Mouse (Mus musculus) 3T3-L1 (cell line): Measurements from ENCODE around the gene Hectd4.
"Not testable (repeated sequence)": the region's sequence is repeated elsewhere in the genome, so short reads cannot be mapped to it uniquely, and the experiment has no call there.

Experiments used
- DNase-seq: peaks from one replicate; pipeline ENCODE4 v3.0.0-alpha.2; 2015; ENCODE audit warnings: low read depth, low spot score

Hectd4 gene

DNA sequence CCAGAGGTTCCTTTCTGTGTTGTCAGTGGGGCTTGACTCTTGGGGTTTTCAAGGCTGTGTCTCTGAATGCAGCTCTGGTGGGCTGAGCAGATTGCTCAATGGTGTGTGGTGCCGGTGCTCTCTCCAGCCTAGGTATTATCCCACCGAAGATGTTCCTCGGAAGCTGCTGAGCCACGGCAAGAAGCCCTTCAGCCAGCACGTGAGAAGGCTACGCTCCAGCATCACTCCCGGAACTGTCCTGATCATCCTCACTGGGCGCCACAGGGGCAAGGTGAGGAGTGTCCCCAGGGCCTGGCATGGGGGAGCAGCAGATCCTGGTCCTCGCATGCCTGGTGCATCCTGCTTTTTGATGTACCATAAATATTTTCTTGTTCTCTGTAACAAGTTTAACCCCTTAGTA lies 13.5 kb upstream of the Hectd4 start:
- no peak for DNase-seq

GRCm38 (mm10) chr5:121206984-121207383 lies 13.0 kb upstream of the Hectd4 start:
- DNase-seq, result no peak

DNA sequence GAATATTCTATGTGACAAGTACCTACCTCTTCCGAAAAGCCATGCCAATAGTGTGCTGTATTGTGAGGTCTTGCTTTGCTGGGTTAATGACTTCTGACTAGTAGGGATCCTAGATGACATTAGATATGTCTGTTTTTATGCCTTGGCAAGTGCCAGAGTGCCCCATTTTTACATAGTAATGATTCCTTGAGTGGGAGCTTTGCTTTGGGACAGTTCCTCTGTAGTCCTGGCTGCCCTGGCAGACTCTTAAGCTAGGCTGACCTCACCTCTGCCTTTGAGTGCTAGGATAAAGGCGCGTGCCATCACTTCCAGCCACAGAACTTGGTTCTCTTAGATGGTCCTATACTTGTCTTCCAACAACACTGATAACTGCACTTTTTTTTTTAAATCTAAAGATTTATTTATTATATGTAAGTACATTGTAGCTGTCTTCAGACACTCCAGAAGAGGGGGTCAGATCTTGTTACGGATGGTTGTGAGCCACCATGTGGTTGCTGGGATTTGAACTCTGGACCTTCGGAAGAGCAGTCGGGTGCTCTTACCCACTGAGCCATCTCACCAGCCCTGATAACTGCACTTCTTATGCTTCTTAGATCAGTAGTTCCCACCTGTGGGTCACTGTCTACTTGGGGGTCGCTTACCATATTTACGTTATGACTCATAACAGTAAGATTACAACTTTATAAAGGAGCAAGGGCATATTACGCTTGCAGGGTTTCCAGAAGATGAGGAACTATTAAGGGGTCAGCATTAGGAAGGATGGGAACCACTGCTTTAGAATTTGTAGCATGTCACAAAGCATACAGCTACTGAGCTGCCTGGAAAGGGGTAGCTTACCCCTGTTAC lies 10.0 kb upstream of the Hectd4 start:
- DNase-seq, result no peak

- DNase-seq, result peak; percentile 40
Measured at GRCm38 (mm10) chr5:121210601-121210924, 9.5 kb upstream of the Hectd4 start.

GRCm38 (mm10) chr5:121212108-121212507 lies 7.9 kb upstream of the Hectd4 start:
- no peak for DNase-seq

- DNase-seq, result no peak
Measured at GRCm38 (mm10) chr5:121214707-121215106, 5.3 kb upstream of the Hectd4 start.

DNA sequence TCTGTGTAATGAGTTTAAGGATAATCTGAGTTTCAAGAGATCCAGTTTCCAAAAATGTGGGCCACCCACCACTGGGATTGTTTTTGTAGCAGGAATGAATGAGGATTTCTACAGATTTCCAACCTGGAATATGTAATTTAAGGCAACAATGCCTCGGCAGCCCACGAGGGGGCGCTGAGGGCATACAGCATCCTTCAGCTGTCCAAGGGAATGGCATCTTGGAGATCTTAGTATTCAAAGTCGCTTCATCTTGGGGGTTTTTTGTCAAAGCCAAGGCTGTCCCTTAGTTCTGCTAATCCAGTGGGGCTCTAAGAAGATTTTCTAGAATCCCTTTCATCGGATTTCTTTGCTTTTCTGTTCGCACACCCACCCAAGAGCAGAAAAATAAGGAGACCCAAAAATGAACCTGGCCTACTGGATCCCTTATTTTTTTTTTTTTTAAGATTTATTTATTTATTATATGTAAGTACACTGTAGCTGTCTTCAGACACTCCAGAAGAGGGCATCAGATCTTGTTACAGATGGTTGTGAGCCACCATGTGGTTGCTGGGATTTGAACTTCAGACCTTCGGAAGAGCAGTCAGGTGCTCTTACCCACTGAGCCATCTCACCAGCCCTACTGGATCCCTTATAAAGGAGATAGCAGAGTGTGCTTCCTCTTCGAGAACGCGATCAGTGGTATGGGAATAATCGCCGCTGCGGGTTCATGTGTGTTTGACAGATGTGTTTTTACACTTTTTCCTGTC lies 4.5 kb upstream of the Hectd4 start:
- DNase-seq, result peak; percentile 89

- no peak for DNase-seq
Measured at GRCm38 (mm10) chr5:121216126-121216446, 3.9 kb upstream of the Hectd4 start.

DNA sequence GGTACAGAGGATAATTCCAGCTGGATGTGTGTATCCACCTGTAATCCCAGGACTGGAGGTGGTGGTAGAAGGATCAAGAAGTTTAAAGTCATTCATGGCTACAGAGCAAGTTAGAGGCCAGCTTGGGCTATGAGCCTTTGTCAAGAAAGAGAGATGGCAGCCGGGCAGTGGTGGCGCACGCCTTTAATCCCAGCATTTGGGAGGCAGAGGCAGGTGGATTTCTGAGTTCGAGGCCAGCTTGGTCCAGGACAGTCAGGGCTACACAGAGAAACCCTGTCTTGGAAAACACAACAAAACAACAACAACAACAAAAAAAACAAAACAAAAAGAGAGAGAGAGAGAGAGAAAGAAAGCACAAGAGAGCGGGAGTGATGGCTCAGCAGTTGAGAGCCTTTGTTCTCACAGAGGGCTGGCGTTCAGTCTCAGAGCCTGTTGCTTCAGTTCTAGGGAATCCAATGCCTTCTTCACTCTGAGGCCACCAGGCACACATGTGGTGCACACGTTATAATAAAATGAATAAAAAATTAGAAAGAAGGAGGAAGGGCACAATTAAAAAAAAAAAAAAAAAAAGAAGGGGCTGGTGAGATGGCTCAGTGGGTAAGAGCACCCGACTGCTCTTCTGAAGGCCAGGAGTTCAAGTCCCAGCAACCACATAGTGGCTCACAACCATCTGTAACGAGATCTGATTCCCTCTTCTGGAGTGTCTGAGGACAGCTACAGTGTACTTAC lies 3.3 kb upstream of the Hectd4 start:
- DNase-seq, result not testable (repeated sequence)

DNA sequence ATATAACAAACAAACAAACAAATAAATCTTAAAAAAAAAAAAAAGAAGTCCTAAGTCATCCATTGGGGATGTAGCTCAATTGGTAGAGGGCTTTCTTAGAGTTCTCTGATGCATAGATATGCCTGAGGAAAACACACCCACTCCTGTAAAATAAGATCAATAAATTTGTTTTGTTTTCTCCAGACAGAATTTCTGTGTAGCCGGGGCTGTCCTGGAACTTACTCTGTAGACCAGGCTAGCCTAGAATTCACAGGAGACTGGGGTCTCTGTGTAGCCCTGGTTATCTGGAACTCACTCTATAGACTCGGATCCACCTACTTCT lies 2.7 kb upstream of the Hectd4 start:
- no peak for DNase-seq

GRCm38 (mm10) chr5:121219190-121219589 lies 829 bp upstream of the Hectd4 start:
- peak; percentile 35 for DNase-seq

- peak; percentile 29 for DNase-seq
Measured at GRCm38 (mm10) chr5:121220732-121221301, 798 bp downstream of the Hectd4 start.

GRCm38 (mm10) chr5:121221328-121221850 lies 1.4 kb downstream of the Hectd4 start:
- DNase-seq, result no peak

GRCm38 (mm10) chr5:121224020-121224419 lies 4.0 kb downstream of the Hectd4 start:
- not testable (repeated sequence) for DNase-seq

GRCm38 (mm10) chr5:121224856-121225255 lies 4.8 kb downstream of the Hectd4 start:
- no peak for DNase-seq

DNA sequence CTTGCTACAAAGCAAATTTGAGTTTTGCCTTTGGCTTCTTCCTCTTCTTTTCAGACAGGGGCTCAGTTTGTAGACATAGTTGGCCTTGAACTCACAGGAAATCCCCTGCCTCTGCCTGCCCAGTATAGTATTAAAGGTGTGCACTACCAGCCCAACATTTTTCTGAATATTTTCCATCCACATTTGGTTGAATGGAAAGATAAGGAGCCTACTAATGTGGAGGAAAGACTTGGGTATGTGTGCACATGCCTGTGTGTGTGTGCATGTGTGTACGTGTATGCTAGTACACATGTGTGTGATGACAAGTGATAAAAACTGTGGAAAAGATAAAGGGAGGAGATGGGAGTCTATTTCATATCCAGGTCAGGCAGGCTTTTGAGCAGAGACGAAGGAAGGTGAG lies 5.8 kb downstream of the Hectd4 start:
- no peak for DNase-seq

GRCm38 (mm10) chr5:121226406-121226805 lies 6.4 kb downstream of the Hectd4 start:
- DNase-seq, result no peak

DNA sequence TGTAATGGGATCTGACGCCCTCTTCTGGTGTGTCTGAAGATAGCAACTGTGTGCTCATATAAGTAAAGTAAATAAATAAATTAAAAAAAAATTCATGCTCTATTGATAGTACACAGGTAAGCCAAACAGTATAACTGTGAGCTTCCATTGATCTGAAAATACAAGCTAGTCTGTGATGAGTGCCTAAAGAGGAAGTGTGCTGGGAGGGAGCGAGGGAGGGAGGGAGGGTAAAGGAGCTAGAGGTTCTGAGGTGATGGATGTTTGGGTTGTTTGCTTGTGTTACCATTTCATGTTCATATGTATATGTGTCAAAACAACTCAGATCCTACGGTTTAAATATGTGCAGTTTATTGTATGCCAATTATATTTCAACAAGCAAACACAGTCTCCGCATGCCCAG lies 6.8 kb downstream of the Hectd4 start:
- DNase-seq, result no peak

DNA sequence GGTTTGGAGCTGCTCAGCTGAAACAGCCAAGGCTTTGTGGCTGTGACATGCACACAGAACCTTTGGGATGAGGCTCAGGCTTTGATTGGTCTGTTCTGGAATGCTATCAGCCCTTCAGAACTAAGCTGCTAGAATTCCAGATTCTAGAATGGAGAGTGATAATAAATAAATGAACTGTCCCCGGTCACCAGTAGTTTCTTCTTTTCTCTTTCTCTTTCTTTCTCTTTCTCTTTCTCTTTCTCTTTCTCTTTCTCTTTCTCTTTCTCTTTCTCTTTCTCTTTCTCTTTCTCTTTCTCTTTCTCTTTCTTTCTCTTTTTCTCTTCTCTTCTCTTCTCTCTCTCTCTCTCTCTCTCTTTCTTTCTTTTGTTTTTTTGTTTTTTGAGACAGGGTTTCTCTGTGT lies 7.3 kb downstream of the Hectd4 start:
- DNase-seq, result not testable (repeated sequence)

GRCm38 (mm10) chr5:121229182-121229581 lies 9.2 kb downstream of the Hectd4 start:
- DNase-seq, result no peak

GRCm38 (mm10) chr5:121230811-121231210 lies 10.8 kb downstream of the Hectd4 start:
- DNase-seq, result no peak

- no peak for DNase-seq
Measured at GRCm38 (mm10) chr5:121232789-121233188, 12.8 kb downstream of the Hectd4 start.
